Mouse (Mus musculus) thymus, adult 2 months (tissue): Measurements from ENCODE around the gene Clec4f. TPM values are rescaled to one million over a fixed set of nuclear protein-coding genes. Genes with fewer than 3 reads are reported as not detected.

ENCODE experiments used
- DNase-seq: peaks from one replicate; pipeline ENCODE4 v3.0.0; 2021
- H3K27ac ChIP-seq: fragments of 200-500 bp; 2 replicates; pipeline ENCODE4 v1.5.1; 2012; ENCODE audit warnings: low read length, control low read depth; ENCODE audit not compliant: control insufficient read depth, insufficient read depth
- H3K27me3 ChIP-seq: fragments of 200-500 bp; 2 replicates; pipeline ENCODE4 v1.6.1; 2012; ENCODE audit warnings: mild to moderate bottlenecking, low read length, moderate library complexity, mixed read lengths; ENCODE audit not compliant: control insufficient read depth, insufficient read depth
- H3K36me3 ChIP-seq: fragments of 200-500 bp; 2 replicates; pipeline ENCODE4 v1.6.1; 2012; ENCODE audit warnings: mild to moderate bottlenecking, low read length, moderate library complexity; ENCODE audit not compliant: control insufficient read depth, insufficient read depth
- H3K4me1 ChIP-seq: fragments of 200-500 bp; replicated peaks from 2 replicates; pipeline ENCODE4 v1.6.1; 2012; ENCODE audit warnings: low read length; ENCODE audit not compliant: control insufficient read depth, insufficient read depth
- H3K4me3 ChIP-seq: fragments of 200-500 bp; 2 replicates; pipeline ENCODE4 v1.5.1; 2012; ENCODE audit warnings: mild to moderate bottlenecking, low read length, control low read depth, moderate library complexity; ENCODE audit not compliant: control insufficient read depth, insufficient read depth
- CTCF ChIP-seq: fragments of 200-500 bp; IDR thresholded peaks from 2 replicates; pipeline ENCODE4 v1.5.1; 2012; ENCODE audit warnings: mild to moderate bottlenecking, control low read depth, low read length, moderate library complexity, borderline replicate concordance; ENCODE audit not compliant: control insufficient read depth, poor library complexity, insufficient read depth; ENCODE audit errors: extremely low read depth
- POLR2A ChIP-seq: fragments of 200-500 bp; IDR thresholded peaks from 2 replicates; pipeline ENCODE4 v1.6.1; 2012; ENCODE audit warnings: mild to moderate bottlenecking, low read length, control low read depth, moderate library complexity; ENCODE audit not compliant: control insufficient read depth, poor library complexity, insufficient read depth; ENCODE audit errors: extremely low read depth
- WGBS: fragments of 180-500 bp; shearing (Covaris S2); methylation state at CpG from one replicate; pipeline ENCODE4 v1.1.7; 2018; 5-methylcytosine and 5-hydroxymethylcytosine counted together
- polyA plus RNA-seq: library from polyadenylated mRNA; depleted of rRNA; stranded (reverse); fragments of >200 nt; gene quantifications from 2 replicates; pipeline ENCODE4 v1.2.3, GENCODE M21; 2012

The Clec4f gene
- polyA plus RNA-seq, 1 experiment, result 0.47 TPM

- WGBS, result 33% methylated on average over 4 of the region's 5 CpGs
- H3K27me3 ChIP-seq, result peaks cover 15% of the 10 kb centered on the region; the same call in 1 of the 2 replicates
- TF ChIP-seq CTCF, result no peak
- no peak for TF ChIP-seq POLR2A
These were observed 34.3 kb upstream of the Clec4f start for GRCm38 (mm10) chr6:83690277-83690676.

GRCm38 (mm10) chr6:83689374-83689773, 33.4 kb upstream of the Clec4f start:
- 20% methylated on average over 4 of the region's 4 CpGs for WGBS
- no peaks in the 10 kb centered on the region for H3K4me1 ChIP-seq
- DNase-seq, result no peak
- H3K27me3 ChIP-seq, result peaks cover 15% of the 10 kb centered on the region; the same call in 1 of the 2 replicates
- H3K36me3 ChIP-seq, result no peaks in the 10 kb centered on the region
- no peak overlapping the region for H3K4me3 ChIP-seq
- TF ChIP-seq CTCF (no peak), POLR2A (no peak)
- no peak overlapping the region for H3K27ac ChIP-seq

More at GRCm38 (mm10) chr6:83690277-83690676, 34.3 kb upstream of the Clec4f start:
- DNase-seq, result peak; percentile 41
- Histone ChIP-seq H3K27ac (no peak overlapping the region), H3K4me1 (no peaks in the 10 kb centered on the region), H3K36me3 (no peaks in the 10 kb centered on the region), H3K4me3 (no peak overlapping the region)

- H3K27ac ChIP-seq, result no peak within 1 kb of the TSS
- H3K4me1 ChIP-seq, result no peaks in the 10 kb centered on the region
- no peak for DNase-seq
- TF ChIP-seq POLR2A, result no peak
- no peak for TF ChIP-seq CTCF
- H3K27me3 ChIP-seq, result no peaks in the 10 kb centered on the region
- H3K4me3 ChIP-seq, result no peak within 1 kb of the TSS
- H3K36me3 ChIP-seq, result no peaks in the 10 kb centered on the region
- 71% methylated on average over 4 of the region's 4 CpGs for WGBS
These were observed 21.8 kb upstream of the Clec4f start, which contains the start of gene Cd207 for GRCm38 (mm10) chr6:83677757-83678156. Cd207 (minus strand) TSS chr6:83677857.

- 10% methylated on average over 4 of the region's 4 CpGs for WGBS
- TF ChIP-seq POLR2A (no peak), CTCF (no peak)
- peak; percentile 81 for DNase-seq
- Histone ChIP-seq H3K4me1 (no peaks in the 10 kb centered on the region), H3K36me3 (no peaks in the 10 kb centered on the region), H3K27me3 (no peaks in the 10 kb centered on the region), H3K27ac (no peak overlapping the region), H3K4me3 (no peak overlapping the region)
These were observed 17.4 kb upstream of the Clec4f start for GRCm38 (mm10) chr6:83673395-83673794.

- H3K4me3 ChIP-seq, result no peak overlapping the region
- H3K36me3 ChIP-seq, result no peaks in the 10 kb centered on the region
- H3K27ac ChIP-seq, result no peak overlapping the region
- no peak for TF ChIP-seq POLR2A
- no peak for TF ChIP-seq CTCF
- H3K4me1 ChIP-seq, result peaks cover 20% of the 10 kb centered on the region
- DNase-seq, result no peak
- 97% methylated on average over 2 of the region's 2 CpGs for WGBS
- H3K27me3 ChIP-seq, result no peaks in the 10 kb centered on the region
These were observed 9.0 kb upstream of the Clec4f start for GRCm38 (mm10) chr6:83665009-83665408.

- H3K27me3 ChIP-seq, result no peaks in the 10 kb centered on the region
- TF ChIP-seq POLR2A, result no peak
- no peaks in the 10 kb centered on the region for H3K36me3 ChIP-seq
- no peak overlapping the region for H3K4me3 ChIP-seq
- peak; percentile 26 for DNase-seq
- 3% methylated on average over 4 of the region's 4 CpGs for WGBS
- H3K27ac ChIP-seq, result peak overlapping the region; percentile 87
- H3K4me1 ChIP-seq, result peaks cover 39% of the 10 kb centered on the region
These were observed 4.8 kb upstream of the Clec4f start for GRCm38 (mm10) chr6:83660821-83661220.

GRCm38 (mm10) chr6:83646715-83647114, 9.3 kb downstream of the Clec4f start:
- WGBS, result 95% methylated on average over 10 of the region's 10 CpGs
- Histone ChIP-seq H3K36me3 (no peaks in the 10 kb centered on the region), H3K4me3 (no peak overlapping the region), H3K27ac (no peak overlapping the region), H3K4me1 (no peaks in the 10 kb centered on the region), H3K27me3 (no peaks in the 10 kb centered on the region)
- TF ChIP-seq POLR2A, result no peak
- TF ChIP-seq CTCF, result no peak
- DNase-seq, result no peak
